Mouse (Mus musculus): Measurements from ENCODE around the gene Fbxo42.
A peak's percentile ranks its signal among the peaks of the same experiment; 100 is the strongest.

The Fbxo42 gene

GRCm38 (mm10) chr4:141147112-141148008 lies at the start of gene Fbxo42:
Fbxo42 (plus strand) TSS chr4:141147913.
- DNase-seq: peak; percentile 98

DNA sequence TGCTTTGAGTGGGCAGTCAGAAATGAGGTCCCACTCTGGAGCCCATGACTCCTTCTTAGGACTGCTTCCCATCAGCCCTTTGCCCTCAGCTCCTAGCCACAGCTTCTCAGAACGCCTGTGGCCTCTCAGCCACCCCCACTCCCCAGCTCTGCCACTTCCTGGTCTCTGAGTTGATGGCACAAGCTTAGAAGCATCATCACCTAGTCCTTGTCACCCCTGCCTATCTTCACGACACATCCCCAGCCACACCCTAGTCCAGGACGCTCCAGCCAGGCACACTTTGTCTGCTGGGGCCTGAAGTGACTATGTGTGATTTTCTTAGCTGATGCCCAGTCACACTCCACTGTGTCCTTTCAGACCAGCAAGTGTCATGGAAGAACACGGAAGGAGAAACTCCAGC lies 48.8 kb upstream of the Fbxo42 start:
- DNase-seq: no peak

GRCm38 (mm10) chr4:141099956-141100355 lies 47.8 kb upstream of the Fbxo42 start:
- no peak for DNase-seq

DNA sequence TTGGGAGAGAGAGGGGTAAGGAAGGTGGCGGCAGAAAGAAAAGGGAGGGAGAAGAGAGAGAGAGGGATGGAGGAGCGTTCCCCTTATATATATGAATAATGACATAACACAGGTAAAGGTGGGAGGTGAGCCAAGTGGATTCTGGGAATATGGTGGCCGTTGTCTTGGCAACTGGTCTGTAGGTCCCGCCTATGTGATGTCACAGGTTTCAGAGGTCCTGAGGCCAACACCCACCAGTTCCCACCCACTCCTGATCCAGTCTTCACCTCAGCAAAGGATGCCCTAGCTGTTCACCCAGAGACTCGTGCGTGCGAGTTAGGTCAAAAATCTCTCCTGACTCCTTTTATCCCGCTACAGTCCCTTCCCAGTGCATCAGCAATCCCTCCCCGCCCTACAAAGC lies 46.4 kb upstream of the Fbxo42 start:
- DNase-seq: no peak

- DNase-seq: peak; percentile 54
Measured at GRCm38 (mm10) chr4:141101855-141102254, 45.9 kb upstream of the Fbxo42 start.

DNA sequence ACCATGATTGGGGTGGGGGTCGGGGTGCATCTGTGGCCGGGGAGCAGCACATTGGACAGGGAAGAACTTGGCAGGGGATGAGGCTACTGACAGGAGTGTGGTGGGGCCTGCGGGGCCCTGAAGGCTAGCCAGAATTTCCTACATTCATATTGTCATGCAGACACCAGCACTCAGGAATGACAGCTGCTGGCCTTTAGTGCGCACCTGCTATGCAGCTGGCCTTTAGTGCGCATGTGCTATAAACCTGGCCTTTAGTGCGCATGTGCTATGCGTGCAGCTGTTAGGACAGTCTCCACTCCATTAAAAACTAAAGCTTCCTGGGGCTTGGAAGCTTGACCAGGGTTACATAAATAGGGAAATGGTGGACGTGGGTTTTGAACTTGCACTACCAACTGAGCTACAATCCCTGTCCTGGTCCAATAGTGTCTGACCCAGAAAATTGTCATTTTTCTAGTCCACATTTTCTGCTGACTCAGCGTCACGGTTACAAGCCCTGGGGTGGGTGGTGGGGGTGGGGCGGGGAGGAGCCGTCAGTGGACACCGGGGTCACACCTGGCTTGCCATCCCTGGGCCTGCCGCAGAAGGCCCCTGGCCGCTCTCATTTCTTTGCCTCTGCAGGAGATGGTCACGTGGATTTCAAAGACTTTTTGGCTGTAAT lies 41.1 kb upstream of the Fbxo42 start:
- no peak for DNase-seq

DNA sequence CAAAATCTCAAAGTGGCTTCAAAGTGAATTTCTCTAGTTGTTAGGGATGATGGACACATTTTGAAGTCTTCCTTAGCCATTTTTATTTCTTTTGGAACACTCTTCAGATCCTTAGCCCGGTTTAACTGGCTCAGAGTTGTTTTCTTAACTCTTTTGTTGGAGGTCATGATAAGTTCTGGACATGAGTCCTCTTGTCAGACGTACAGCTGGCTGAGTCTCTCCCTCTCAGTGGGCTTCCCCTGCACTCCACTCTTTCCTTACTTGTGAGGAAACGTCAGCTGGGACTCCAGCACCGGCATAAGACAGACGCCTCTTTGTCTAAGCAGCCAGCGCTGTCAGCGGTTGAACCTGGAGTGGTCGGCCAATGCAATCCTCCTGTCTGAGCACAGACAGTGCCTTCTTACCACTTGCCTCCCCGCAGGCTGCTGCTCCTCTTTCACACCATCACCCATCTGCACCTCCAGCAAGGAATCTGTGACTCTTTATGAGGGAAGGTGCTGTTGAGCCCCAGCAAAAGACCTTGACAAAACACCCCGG lies 39.4 kb upstream of the Fbxo42 start:
- DNase-seq: no peak

- no peak for DNase-seq
Measured at GRCm38 (mm10) chr4:141113831-141114230, 33.9 kb upstream of the Fbxo42 start.

DNA sequence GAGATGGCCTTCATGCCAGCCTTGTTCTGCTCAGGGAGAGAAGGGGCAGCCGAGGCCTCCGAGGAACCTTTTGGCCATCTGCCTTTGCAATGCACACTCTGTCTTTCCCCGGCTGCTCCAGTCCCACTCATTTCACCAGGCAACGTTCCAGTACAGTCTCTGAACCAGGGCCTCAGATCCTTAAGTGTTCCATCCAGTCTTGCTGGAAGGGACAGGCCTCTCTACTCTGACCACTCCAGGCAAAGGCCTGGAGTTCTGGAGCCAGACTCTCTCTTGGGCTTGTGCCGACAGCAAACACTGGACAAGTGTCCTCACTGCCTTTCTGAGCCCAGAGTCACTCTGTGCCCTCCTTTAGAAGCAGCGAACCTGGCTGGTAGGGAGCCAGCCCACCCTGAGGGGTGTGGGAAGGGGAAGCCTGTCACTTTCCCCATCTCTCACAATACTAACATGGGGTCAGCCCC lies 33.2 kb upstream of the Fbxo42 start:
- no peak for DNase-seq

DNA sequence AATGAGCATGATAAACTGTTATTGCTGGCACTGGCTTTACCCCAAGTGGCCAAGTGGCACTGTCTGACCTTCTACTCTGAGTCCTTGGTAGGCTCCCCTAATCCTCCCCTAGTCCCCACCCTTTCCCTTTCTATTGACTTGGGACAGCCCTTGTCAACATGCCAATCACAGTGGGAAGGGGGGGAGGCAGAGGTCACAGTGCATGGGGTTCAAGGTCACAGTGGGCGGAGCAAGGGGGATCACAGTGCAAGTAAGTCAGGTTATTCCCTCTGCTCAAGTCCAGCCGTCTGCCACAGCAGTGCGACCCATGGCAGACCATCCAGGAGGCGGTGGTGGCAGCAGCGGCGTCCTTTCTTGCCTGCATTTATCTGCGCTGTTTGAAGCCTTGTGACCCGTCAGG lies 32.3 kb upstream of the Fbxo42 start:
- DNase-seq: no peak

- no peak for DNase-seq
Measured at GRCm38 (mm10) chr4:141118691-141119090, 29.0 kb upstream of the Fbxo42 start.

GRCm38 (mm10) chr4:141120700-141121099 lies 27.0 kb upstream of the Fbxo42 start:
- DNase-seq: peak; percentile 86

DNA sequence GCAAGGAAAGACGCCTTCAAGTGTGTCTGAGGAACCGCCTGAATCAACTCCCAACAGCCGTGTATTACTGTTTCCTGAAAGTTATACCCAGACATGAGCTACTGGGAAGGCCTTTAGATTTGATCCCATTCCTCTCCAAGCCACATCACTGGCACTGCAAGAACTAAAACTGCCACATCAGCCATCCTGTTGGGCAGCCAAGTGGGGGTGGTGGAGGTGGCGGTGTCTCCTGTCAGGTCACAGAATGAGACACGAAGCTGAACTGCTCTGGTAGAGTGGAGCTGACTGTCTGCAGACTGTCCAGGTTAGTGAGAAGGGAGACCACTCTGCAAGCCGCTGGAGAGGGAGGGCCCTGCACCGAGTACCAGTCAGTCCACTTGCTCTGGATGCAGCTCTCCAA lies 25.1 kb upstream of the Fbxo42 start:
- no peak for DNase-seq

DNA sequence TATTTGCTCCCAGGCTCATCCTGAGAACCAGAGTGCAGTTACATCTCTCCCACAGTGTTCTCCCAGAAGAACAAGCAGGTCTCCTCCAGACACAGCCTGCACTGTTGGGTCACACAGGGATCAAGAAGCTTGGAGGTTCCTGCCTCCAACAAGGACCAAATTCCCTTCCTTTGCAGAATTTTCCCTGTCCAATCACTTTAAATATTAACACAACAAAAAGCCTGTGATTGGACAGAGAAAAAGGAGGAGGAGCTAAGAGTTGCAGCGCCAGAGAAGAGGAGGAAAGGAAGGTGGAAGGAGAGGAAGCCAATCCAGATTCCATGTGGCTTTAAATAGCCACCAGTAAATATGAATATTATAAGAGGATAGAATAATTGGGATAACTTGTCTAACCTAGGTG lies 24.6 kb upstream of the Fbxo42 start:
- no peak for DNase-seq

DNA sequence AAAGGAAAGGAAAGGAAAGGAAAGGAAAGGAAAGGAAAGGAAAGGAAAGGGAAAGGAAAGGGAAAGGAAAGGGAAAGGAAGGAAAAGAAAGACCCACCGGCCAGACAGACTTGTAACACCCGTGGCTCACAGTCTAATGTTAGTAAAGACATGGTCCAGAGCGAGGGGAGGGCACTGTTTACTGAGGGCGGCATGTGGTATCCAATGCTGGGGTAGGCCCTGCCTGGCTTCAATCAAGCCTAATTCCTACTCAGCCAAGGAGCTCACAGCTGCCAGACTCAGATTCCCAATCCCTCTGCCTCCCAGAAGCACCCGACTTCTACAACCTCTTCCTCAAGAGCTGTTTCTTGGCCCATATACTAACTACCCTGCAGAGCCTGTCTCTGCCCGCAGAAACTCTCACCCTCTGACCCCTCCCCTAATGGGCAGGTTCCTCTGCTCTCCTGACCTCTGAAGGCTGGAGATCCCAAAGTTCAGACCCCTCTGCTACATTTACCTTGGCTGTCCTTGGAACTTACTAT lies 18.5 kb upstream of the Fbxo42 start:
- no peak for DNase-seq

DNA sequence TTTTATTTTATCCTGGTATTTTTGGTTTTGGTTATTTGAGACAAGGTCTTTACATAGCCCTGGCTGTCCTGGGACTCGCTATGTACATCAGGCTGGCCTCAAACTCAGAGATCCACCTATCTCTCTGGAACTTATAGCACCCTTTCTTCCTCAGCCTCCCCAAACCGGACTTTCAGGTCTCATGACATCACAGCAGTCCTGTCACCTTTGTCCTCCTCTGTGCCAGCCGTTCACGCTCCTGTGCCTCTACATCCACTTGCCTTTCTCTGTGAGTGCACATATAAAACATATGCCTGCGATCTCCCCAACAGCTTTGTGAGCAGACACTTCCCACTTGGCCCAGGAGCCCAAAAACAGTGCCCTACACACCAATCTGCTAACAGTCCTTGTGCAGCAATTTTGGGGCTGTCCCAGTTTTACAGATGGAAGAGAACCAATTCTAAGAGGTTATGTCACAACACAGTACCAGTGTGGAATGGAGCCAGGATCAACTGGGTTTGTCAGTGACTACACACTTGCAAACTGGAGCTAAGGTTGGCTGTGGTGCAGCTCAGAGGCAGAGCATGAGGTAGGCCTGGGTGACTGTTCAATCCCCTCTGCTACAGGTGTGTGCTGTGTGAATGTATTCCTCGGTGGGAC lies 16.9 kb upstream of the Fbxo42 start:
- no peak for DNase-seq

DNA sequence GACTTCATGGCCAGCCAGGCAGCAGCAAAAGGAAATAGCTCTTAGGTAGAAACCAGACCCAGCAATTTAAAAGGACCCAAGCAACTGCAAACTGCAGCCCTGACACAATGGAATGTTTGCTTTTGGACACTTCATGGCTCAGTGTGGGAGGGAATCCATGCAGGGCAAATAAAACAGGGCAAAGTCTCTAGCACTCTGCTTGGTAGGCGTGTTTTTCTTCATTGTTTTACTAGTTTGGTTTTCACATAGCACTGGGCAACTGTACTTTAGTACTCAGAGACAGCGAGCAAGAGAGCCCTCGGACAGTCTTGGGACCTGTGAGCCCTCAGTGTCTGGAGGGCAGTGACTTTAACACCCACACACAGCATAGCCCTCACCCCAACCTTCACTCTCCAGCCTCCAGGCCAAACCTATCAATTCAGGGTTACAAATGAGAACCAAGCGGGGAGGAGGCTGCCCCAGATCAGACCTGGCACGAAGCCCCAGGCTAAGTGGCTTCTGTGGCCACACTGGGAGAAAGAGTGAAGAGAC lies 16.1 kb upstream of the Fbxo42 start:
- no peak for DNase-seq

GRCm38 (mm10) chr4:141132191-141132590 lies 15.5 kb upstream of the Fbxo42 start:
- no peak for DNase-seq

DNA sequence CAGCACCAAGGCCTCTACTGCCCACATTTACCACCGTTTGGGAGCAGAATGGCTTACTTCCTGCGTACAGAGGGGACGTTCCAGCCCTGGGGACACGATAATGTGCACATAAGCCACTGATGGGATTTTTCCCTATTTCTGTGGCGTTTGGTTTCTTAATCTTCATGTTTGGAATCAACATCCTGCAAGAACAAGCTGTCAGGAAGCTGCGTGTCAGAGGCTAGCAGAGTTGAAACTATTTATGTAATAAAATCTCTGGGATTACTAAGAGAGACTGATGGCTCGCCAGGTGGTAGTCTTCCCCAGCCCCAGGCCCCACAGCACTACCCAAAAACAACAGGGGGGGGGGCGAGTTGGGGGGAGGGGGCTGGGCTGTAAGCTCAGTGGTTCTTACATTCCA lies 14.5 kb upstream of the Fbxo42 start:
- DNase-seq: no peak

DNA sequence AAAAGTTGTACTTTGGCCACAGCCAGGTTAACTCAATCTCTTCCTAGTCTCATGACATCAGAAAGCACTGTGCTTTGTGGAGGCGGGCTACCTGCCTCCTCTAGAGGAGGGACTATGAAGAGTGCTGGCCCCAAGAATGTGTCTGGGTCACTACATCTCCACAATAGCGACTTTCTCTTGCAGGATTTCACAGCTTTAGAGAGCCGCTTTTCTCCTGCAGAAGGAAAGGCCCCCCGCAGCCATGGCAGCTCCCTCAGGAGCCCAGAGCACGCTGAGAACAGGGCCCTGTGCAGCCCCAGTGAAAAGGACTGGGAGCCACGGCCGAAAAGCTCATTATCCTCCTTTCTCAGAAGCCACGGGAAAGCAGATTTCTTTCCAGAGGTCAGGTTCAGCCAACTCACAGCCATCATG lies 13.7 kb upstream of the Fbxo42 start:
- no peak for DNase-seq

DNA sequence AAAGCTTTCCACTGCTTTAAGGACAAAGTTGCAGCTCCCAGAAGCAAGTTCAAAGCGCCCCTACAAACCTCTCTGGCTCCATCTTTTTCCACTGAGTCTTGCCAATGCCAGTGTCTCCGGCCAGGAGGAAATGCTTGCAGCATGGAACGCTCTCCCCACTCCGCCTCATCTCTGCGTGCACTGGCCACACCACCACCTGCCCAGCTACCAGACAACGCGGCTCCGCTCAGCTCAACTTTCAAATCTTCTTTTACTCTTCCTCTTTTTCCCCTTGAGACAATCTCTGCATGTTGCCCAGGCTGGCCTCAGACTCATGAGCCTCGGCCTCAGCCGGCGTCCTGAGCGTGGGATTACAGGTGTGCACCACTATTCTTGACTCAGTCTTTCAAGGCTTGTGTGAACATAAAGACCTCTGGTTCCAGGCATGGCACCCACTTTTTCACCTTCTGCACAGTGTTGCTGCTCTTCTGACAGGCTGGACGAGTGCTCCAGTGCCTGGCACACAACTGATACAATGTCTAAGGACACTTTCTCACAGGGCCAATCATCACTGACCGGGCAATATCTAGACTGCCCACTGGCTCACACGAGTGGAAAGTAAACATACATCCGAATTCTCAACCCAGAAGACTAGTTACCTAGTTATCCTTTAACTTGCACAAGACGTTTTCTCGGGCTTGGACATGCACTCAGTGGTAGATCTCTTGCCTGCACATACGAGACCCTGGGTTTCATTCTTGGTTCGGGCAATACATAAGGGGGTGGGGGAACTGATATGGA lies 12.8 kb upstream of the Fbxo42 start:
- DNase-seq: no peak

DNA sequence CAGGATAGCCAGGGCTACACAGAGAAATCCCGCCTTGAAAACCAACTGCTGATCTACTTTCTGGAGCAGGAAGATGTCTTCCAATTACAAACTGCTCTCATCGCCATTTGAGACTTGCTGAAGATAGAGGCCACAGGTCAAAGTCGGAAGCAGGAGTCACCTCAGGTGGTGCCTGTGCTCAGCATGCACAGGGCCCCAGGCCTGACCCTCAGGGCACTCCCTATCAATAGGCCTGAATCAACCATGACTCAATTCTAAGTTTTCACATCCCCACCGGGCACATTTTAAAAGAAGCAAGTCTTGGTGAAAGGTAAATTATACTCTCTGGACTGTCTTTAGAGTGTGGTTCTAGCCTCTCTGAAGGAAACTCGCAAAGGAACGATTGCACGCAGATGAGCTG lies 11.6 kb upstream of the Fbxo42 start:
- no peak for DNase-seq
